Mouse (Mus musculus): ENCODE data around the gene Prc1. TPM values are rescaled to one million over a fixed set of nuclear protein-coding genes. Genes with fewer than 3 reads are reported as not detected.

Gene Prc1
- 117 TPM for polyA plus RNA-seq (2014; fragmentation: Illumina TruSeq; extraction: RNeasy Lipid Tissue Mini Kit (QIAGEN cat#74804))

DNA sequence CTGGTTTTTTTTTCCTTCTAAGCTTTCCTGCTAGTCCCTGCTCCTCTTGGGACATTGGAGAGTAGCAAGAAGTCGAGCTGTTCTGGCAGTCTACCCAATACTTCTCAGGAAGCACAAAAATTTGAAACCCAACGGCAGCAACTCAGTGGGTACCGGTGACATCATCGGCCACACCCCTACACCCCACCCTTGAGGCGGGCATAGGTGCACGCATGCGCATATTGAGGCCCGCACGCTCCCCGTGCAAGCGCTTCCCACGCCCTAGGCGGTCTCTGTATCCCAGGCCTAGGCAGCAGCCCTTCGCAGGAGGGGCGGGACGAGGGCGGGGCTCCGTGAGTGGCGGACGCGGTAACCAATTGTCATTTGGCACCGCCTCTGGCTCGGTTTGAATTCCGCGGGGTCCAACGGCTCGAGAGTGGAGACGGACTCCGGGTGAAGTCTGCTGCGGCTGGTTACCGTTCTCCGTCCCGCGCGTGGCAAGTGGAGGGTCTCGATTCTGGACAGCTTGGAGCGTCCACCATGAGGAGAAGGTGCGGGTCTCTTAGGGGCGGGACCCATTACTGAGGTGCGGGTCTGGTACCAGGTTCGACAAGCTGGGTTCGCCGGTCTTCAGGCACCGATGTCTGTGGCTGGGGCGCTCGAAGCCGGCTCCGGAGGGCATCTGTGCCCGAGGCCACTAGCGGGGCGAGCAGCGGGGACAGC lies at the start of gene Prc1:
Gene Prc1 (plus strand): TSS at position 389 of the 702 bp plus-strand sequence.

DNA sequence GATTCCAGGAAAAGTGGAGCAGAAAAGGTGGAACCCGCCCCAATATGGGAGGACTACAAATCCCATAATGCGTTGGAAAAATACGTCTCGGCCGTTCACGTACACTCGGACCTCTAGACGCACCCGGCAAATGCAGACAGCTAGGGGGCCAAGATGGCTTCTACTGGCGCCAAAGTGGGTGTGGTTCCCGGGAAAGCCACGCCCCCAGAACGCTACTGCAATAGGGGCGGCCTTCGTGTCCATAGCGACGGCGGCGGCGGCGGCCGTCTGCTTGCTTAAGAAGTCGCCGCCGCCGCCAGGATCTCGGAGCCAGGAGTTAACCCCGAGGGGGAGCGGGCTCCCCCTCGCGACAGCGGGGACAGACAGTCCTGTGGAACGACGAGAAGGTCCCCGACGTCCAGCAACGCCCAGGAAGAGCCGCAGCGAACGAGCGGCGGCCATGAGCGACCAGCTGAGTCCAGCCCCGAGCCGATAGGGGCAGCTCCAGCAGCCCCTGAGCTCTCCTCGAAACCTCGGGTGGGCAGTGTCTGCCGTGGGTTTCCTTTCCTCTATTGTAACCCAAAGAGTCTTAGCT lies 48.0 kb upstream of the Prc1 start, which contains the start of gene Ttll13:
Gene Ttll13 (plus strand): TSS at position 229 of the 574 bp plus-strand sequence.

DNA sequence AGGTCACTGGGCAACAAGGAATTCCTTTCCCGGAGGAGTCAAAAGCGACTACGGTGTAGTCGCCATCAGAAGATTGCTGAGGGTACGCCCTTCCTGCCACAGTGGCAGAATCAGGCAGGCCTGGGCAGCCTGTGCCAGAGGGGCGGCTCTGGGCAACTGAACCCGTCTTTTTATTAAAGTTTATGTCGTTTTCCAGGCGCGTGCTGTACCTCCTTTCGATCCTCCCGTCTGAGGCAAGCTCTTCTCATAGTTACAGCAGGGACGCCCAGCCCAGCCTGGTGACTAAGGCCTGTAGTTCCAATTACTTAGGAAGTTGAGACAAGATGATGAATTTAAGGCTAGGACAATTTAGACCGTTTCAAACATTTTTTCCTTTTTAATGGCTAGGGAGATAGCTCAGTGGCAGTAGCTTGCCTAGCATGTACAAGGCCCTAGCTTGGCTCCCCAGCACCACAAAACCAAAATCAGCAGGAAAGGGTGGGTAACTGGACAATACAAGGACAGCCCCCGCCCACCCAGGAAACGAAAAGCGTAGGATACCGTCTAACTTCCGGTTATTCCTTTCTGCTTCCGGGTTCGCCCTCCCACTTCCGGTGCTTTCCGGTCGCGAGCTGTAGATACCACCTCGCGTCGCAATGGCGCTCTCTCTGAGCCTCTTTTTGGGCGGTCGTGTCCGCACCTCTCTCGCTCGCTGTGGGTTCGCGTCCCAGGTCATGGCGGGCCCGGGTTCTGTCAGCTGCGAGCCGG lies 33.5 kb upstream of the Prc1 start, which contains the start of gene Ngrn:
Gene Ngrn (plus strand): TSS at position 591 of the 747 bp plus-strand sequence.

DNA sequence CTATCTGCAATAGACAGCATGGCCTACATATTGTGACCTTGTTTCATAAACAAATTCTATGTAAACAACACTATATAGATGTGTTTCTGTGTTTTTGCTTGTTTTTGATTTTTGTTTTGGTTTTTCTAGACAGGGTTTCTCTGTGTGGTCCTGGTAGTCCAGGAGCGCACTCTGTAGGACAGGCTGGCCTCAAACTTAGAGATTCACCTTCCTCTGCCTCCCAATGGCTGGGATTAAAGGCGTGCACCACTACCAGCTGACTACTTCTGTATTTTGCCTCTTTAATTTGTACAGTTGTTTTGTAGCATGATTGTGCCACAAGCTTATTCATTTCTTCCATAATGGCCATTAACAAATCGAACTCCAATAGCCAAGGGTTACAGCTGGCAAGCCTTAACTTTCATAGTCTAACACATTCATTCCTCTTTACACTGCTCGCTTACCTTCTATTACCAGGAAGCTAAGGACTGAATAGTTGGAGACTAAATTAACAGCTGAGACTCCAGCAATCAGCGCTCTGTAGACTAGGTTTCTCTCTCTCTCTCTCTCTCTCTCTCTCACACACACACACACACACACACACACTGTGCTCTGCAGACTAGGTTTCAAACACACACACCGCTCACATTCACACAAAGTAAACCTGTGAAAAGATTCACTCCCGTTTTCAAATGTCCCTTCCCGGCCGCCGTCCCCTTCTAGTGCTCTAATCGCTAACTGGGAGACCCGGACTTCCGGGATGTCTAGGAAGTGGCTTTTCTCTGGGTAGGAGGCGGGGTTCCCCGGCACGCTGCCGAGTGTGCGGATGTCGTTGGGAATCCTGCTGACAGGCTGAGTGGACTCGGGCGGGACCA lies 25.1 kb upstream of the Prc1 start, which contains the start of gene Vps33b:
Gene Vps33b (plus strand): TSS at position 753 of the 854 bp plus-strand sequence.

DNA sequence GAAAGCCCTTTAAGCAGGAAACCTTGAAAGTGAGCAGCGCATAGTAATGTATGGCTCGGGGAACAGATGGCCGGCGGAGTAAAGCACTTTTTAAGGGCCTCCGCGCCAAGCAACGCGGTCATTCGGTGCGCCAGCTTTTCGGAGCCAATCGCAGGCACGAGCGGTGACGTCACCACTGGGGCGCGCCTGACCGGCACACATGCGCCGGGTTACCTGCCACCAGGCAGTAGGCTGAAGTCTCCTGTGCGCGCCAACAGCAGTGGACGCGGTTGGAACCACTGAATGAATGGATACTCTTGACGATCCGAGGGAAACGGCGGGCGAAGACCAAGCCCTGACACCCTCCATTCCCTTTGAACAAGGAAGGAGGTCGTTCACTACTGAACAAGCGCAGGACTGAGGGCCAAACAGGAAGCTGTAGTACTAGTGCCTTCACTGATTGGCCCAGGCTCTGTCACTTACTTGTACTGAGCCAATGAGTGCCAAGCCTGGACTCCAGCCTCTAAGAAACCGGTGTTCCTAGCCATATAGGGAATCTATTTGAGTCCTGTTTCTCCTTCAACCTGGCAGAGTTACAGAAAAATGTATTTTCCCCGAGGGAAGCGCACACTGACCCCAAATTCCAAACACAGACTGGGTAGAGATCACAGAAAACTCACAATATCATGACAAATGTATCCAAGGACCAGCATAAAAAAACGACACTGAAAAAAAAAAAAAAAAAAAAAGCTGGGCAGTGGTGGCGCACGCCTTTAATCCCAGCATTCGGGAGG lies 30.0 kb downstream of the Prc1 start, which contains the start of gene Rccd1:
Gene Rccd1 (minus strand): TSS at position 412 of the 773 bp plus-strand sequence.

DNA sequence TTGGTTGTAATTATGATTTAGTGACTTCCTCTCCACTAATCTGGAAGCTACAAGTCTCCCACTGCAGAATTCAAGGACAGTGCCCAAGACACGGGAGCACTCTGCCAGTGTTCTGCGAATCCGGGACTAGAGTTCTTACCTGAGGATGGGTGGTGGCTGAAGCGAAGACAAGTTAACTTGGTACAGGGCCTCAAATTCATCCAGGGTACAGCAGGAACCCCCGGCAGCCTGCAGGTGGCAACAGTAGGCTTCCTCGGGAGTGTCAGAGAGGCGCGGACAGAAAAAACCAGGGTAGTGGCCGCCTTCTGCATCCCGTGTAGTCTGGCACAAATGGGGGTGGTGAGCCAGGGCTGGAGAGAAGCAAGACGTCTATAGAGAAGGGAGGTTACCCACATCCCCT lies 46.5 kb downstream of the Prc1 start, which contains the start of gene Unc45a:
Gene Unc45a (minus strand): TSS at position 213 of the 400 bp plus-strand sequence.

DNA sequence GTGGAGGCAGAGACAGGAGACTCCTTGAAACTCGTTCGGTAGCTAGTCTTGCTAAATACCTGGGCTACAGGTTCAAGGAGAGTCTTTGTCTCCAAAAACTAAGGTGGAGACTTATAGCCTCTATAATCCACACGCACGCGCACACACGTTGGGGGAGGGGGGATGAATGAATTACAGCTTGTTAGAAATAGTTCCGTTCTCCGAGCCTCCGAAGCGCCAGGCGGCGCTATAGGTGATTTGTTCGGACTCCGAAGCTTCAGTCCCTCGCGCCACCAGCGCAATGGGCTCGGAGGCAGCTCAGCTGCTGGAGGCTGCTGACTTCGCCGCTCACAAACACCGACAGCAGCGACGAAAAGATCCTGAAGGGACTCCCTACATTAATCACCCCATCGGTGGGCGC lies 48.6 kb downstream of the Prc1 start, which contains the start of gene Hddc3:
Gene Hddc3 (plus strand): TSS at position 247 of the 400 bp plus-strand sequence.

Other genes starting within 250 kb of the Prc1 start
- gene Idh2, start 179.1 kb upstream of the Prc1 start, polyA plus RNA-seq (2014; fragmentation: Illumina TruSeq; extraction: RNeasy Lipid Tissue Mini Kit (QIAGEN cat#74804)) = 4.9 TPM
- 1.7 TPM for gene Sema4b, start 107.6 kb upstream of the Prc1 start, polyA plus RNA-seq (2014; fragmentation: Illumina TruSeq; extraction: RNeasy Lipid Tissue Mini Kit (QIAGEN cat#74804))
- gene Cib1, start 61.6 kb upstream of the Prc1 start, polyA plus RNA-seq (2014; fragmentation: Illumina TruSeq; extraction: RNeasy Lipid Tissue Mini Kit (QIAGEN cat#74804)) = 5.0 TPM
- gene Gdpgp1, start 61.6 kb upstream of the Prc1 start, polyA plus RNA-seq (2014; fragmentation: Illumina TruSeq; extraction: RNeasy Lipid Tissue Mini Kit (QIAGEN cat#74804)) = 1.5 TPM
- 0.43 TPM for gene Ttll13, start 48.1 kb upstream of the Prc1 start, polyA plus RNA-seq (2014; fragmentation: Illumina TruSeq; extraction: RNeasy Lipid Tissue Mini Kit (QIAGEN cat#74804))
- 14.1 TPM for gene Ngrn, start 33.2 kb upstream of the Prc1 start, polyA plus RNA-seq (2014; fragmentation: Illumina TruSeq; extraction: RNeasy Lipid Tissue Mini Kit (QIAGEN cat#74804))
- gene Vps33b, start 24.8 kb upstream of the Prc1 start, polyA plus RNA-seq (2014; fragmentation: Illumina TruSeq; extraction: RNeasy Lipid Tissue Mini Kit (QIAGEN cat#74804)) = 3.7 TPM
- gene Rccd1, start 30.0 kb downstream of the Prc1 start, polyA plus RNA-seq (2014; fragmentation: Illumina TruSeq; extraction: RNeasy Lipid Tissue Mini Kit (QIAGEN cat#74804)) = 3.0 TPM
- 4.1 TPM for gene Unc45a, start 46.6 kb downstream of the Prc1 start, polyA plus RNA-seq (2014; fragmentation: Illumina TruSeq; extraction: RNeasy Lipid Tissue Mini Kit (QIAGEN cat#74804))
- 20.4 TPM for gene Hddc3, start 48.7 kb downstream of the Prc1 start, polyA plus RNA-seq (2014; fragmentation: Illumina TruSeq; extraction: RNeasy Lipid Tissue Mini Kit (QIAGEN cat#74804))
- gene Man2a2, start 76.9 kb downstream of the Prc1 start, polyA plus RNA-seq (2014; fragmentation: Illumina TruSeq; extraction: RNeasy Lipid Tissue Mini Kit (QIAGEN cat#74804)) = 24.3 TPM
- not detected for gene Fes, start 93.5 kb downstream of the Prc1 start, polyA plus RNA-seq (2014; fragmentation: Illumina TruSeq; extraction: RNeasy Lipid Tissue Mini Kit (QIAGEN cat#74804))
- gene Furin, start 111.0 kb downstream of the Prc1 start, polyA plus RNA-seq (2014; fragmentation: Illumina TruSeq; extraction: RNeasy Lipid Tissue Mini Kit (QIAGEN cat#74804)) = 1.2 TPM
- gene Blm, start 240.7 kb downstream of the Prc1 start, polyA plus RNA-seq (2014; fragmentation: Illumina TruSeq; extraction: RNeasy Lipid Tissue Mini Kit (QIAGEN cat#74804)) = 36.7 TPM